Mouse (Mus musculus) right cerebral cortex, adult 2 months (tissue): ENCODE measurements at regions not wholly inside any gene's neighbourhood (a gene's known extent, or its start where the extent isn't known, plus 50 kb on each side); places are given as distances from the start of the nearest gene placed in this dataset.

Experiments used
- DNase-seq, 2 experiments: peaks; one replicate each; pipeline ENCODE4 v3.0.0; 2021 to 2022; ENCODE audit warnings: low spot score in 2 of 2

- peak; percentile 56 to 65 for DNase-seq
Measured at GRCm38 (mm10) chr8:104027161-104027821, 74.1 kb upstream of the Cdh5 start.

DNA sequence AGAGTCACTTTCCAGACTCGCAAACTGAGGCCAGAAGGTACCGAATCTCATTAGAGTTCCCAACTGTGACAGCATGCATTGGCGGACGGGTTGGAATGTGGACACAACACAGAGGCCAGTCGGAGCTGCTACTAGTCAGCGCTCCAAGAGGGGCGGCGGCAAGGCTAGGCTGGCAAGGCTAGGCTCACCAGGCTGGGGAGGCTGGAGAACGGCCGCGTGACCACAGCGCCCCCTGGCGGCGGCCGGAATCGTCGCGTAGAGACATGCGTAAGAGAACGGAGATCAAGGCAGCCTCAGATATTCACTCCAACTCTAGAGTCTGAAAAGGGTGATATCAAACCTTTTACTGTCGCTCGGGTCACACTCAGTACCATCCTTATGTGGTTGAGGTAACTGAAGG, 72.8 kb upstream of the Cdh5 start:
- peak; percentile 86 for DNase-seq

GRCm38 (mm10) chr8:104032179-104032578, 69.2 kb upstream of the Cdh5 start:
- peak; percentile 44 to 60 for DNase-seq

DNA sequence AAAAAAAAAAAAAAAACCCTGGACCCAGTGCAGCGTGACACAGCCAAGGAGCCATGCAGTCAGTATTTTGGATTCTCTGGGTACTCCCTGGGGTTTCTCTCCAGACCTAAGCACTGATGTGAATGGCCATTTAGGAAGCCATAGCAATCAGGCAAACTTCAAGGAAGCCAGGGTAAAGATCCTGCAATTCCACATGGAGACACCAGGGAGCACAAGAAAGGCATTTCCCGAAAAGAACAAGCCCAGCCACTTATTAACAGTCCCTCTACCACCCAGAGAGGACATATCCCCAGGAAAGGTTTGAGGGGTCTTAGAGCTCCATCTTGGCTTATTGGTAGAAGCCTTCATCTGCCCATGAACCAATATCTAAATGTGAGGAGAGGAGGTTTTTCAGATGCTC, 68.3 kb upstream of the Cdh5 start:
- peak; percentile 26 to 38 for DNase-seq

DNA sequence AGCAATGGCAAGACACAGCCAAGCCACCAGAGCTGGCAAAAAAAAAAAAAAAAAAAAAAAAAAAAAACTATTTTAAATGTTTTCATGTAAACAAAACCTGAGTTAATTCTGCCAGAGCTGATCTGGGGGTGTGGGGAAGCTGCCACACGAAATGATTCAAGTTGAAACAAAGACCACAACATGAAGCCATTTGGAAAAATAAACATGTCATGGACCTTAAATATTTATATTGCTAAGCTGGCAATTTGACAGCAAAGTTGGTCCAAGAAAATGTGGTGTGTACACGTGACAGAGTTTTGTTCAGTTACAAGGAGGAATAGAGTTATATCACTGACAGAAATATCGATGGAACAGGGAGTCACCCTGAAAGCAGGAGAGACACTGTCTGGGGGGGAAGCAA, 67.1 kb upstream of the Cdh5 start:
- no peak for DNase-seq

DNA sequence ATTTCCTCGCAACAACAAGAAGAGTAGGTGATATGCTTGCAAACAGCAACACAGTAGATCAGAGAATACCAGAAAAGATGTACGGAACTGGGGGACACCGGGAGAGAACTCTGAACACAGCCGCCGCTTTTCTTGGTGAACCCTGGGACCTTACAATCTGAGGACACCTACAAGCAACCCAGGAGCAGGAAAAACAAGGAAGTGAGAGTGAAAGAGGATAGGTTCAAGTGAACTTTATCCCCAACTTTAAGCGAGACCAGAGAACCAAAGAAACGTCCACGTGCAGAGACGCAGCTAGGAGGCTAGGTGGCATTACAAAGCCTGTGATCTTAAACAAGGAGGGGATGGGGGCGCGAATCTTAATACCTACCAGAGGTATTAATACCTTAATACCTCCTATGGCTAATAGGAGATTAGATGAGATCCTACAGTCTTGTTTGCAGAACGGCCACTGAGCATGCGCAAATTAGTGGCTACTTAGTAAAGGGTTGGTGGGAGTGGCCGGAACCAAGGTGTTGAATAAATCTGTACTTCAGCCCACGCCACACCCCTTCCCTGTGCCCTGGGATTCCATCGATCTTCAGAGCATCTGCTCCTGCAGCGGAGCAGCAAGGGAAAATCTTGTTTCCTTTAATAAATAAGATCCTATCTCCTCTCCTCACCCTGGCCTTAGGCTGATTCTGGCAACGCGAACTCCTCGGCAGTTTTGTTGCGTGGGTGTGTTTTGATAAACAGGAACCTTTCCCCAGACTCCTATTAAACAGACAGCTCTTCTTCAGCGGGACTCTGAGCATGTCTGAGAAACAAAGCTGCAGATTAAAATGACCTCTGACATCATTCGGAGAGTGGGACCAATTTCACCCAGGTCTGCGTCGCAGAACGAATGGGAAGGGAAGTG, 64.6 kb upstream of the Cdh5 start:
- DNase-seq: no peak

GRCm38 (mm10) chr8:104037611-104038010, 63.8 kb upstream of the Cdh5 start:
- DNase-seq: peak; percentile 43 to 61

GRCm38 (mm10) chr8:104039526-104039925, 61.9 kb upstream of the Cdh5 start:
- DNase-seq: no peak

- DNase-seq: no peak
Measured at GRCm38 (mm10) chr8:104041522-104041921, 59.9 kb upstream of the Cdh5 start.

DNA sequence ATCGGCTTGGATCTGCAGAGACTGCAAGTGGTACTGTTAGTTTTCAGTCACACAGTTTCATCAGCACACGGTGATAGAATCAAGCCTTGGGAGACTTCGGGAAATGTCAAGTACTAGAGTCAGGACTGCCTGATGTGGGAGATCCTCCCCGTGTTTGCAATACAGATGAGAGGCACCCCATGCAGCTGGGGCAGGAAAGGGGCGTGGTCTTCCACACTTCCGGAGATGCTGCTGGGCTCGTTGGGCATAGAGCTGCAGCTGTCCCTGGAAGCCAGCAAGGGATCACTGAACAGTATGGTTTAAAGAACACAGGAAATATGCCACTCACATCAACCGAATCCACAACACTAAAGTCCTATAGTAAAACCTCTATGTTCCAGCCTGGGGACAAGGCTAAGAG, 59.0 kb upstream of the Cdh5 start:
- no peak for DNase-seq

DNA sequence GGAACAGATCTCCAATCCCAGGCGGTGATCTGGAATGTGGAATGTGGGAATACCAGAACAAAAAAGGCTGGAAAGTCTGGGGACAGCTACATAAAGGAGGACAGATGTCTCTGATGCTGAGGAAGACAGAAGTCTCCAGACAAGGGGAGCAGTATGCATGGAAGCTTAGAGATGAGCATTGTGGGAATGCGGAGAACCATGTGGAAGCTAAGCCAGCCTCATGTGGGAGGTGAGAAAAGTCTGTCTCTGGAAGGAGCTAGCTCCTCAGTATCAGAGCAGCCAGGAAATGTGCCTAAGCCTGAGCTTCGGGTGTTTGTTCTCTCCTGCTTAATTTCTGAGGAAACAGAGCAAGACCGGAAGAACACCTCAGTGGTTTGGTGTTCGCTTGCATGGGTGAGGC, 53.4 kb upstream of the Cdh5 start:
- DNase-seq: peak; percentile 56 to 61

GRCm38 (mm10) chr8:104049181-104049580, 52.2 kb upstream of the Cdh5 start:
- DNase-seq: peak; percentile 54 to 71

DNA sequence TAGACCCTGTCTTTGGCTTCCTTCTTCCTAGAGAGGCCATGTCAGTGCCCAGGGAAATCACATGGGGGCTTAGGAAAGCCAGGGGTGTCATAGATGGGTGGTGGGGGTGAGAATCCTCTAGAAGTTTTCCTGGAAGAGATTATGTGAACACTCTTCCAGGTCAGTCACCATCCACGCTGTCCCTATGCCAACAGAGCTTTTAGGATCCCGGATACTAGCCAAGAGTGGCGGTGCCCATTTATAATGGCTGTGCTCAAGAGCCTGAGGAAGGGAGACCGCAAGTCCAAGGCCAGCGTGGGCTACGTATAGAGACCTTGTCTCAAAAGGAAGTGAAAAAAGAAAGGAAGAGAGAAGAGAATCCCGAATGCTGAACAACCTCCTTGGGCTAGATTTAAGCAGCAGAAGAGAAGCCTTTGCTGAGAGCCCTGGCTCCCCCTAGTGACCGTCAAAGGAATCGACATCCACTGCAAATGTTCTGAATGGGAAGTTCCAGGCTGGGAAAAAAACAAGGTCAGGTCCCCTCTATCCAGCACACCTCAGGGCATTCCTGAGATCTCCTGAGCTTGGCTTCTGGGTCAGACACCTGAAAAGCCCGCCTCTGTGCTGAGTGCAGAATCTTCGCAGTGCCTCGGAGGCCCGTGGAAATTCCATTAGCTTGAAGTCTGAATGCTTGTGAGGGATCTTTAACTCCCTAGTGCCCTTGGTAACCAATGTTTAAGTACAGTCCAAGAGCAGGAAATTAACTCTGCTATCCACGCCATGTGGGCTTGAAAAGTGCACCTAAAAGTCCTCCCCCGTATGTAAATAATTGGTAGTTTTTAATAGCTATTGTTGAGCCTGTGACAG, 50.5 kb upstream of the Cdh5 start:
- peak; percentile 81 to 87 for DNase-seq

GRCm38 (mm10) chr8:104051540-104051882, 49.9 kb upstream of the Cdh5 start:
- DNase-seq: no peak
